Mouse (Mus musculus) cerebellum, postnatal 36 days (tissue): ENCODE measurements around the gene Vmn1r219.
"Not testable (repeated sequence)": the region's sequence is repeated elsewhere in the genome, so short reads cannot be mapped to it uniquely, and the experiment has no call there.

Source experiments
- DNase-seq, 2 experiments: peaks; one replicate each; pipeline ENCODE4 v3.0.0; 2021 to 2022; ENCODE audit warnings: mixed read lengths in 2 of 2

Gene Vmn1r219

DNA sequence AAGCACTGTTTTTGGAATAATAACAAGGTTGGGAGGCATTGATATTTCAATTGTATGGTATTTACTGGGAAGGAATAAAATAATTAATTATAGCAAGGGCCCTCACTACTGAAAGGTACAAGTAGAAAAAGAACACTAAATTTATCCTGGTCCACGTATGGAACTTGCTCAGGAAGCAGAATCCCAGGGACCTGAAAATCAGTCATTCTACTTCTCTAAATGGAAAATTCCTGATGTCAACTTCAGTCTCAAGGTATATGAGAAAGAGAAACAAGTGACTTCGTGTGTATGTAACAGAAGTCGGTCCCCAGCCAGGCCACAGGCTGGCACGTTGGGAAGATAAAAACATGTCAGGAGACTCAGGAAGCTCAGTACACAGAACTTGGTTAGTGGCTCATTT, at the start of gene Vmn1r219:
Vmn1r219 (plus strand) TSS at position 301 of the 400 bp plus-strand sequence.
- DNase-seq: no peak

DNA sequence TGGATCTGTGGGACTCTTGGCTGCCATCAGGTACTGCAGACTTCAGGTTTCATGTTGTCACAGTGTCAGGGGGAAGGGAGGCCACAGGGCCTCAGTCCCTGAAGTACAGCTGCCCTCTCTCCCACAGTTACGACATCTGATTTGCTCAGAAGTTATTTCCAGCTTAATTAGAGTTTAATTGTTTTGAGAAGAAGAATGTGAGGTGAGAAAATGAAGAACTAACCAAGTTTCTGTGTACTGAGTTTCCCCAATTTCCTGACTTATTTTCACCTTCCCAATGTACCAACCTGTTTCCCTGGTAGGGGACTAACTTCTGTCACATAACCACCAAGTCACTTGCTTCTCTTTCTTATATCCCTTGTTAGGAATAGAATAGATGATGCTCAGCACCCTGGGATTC, 41.0 kb upstream of the Vmn1r219 start, which contains the start of gene Vmn1r217:
Vmn1r217 (minus strand) TSS at position 101 of the 400 bp plus-strand sequence.
- DNase-seq: not testable (repeated sequence)

DNA sequence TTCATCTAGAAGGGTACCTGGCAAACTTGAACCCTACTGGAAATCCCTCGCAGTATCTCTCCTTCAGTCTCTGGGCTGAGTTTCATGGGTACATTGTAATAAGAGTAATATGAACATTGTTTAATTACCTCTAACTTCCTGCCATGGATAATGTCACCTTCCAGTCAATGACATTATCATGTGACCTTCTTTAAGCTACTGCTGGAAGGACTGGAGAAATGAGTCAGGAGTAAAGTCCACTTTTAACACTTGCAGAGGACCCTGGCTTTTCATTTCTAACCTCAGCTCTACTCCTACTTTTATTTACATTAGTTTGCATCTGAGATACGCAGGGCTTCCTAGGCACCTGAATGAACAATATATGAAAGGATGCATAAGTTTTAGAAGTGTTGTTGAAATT, 38.5 kb upstream of the Vmn1r219 start:
- DNase-seq: no peak

DNA sequence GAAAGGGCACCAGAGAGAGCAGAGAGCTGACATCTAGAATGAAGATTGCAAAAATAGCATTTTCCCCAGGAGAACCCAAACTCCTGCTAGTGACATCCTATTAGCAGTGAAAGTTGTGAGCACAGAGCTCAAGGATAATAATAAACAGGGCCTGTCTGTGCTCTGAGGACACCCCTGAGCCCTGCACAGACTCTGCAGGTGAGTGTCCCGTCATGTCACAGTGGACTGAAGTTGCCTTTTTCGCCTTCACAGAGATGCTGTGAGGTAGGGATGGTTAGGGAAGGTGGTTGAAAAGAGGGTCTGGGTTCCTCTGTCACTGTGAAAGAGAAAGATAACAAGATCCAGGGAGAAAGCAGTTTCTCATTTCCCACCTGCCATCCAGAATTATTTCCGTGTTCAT, 26.0 kb upstream of the Vmn1r219 start, which contains the start of gene Vmn1r218:
Vmn1r218 (plus strand) TSS at position 57 of the 400 bp plus-strand sequence.
- no peak for DNase-seq

DNA sequence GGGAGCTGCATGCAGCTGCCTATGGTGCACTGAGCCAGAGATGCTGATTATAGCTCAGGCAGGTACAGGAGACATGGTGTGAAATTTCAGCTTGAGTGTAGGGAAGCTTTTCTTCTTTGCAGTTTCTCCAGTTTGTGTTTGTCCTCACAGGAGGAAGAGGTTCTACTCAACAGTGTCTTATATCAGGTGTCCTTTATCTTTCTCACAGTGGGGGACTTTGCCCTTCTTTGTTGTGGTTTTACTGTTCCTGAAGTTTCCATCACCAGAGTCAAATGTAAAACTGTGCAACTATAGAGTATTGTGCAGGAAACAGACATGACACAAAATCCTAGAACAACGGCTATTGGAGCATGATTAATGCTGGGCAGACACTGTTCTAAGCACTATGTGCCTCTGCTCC, 25.6 kb upstream of the Vmn1r219 start:
- DNase-seq: no peak

DNA sequence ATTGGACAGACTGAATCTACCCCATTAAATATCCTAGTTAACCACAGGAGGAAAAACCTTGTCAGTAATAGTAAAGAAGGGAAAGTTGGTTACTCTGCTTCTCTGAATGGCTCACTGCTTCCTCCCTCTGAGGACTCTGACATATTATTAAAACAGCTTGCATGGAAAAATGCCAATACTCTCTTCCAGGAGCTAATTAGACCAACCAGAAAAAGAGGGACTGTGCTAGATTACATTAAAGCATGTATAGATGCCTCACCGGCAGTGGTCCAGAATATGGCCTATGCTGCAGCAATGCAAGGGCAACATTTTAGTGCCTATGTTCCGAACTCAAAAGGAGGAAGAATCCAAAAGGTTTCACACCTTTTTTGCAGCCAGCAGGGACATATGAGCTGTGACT, 20.2 kb upstream of the Vmn1r219 start:
- DNase-seq: no peak

DNA sequence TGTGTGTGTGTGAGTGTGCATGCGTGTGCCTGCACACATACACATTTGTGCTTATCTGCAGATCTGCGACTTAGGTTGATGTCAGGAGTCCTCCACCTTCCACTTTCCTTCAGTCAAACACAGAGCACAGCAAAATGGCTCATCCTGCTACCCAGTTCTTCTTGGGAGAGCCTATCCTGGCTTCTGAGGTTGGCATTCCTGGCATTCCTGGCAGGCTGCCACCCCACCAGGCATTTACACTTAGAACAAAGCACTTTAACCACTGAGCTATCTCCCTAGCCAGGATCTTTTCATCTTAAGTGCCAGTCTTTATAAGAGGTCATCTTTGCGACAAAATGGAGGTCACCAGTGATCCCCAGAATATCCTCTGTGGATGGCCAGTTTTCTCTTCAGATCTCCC, 1.3 kb upstream of the Vmn1r219 start:
- no peak for DNase-seq

DNA sequence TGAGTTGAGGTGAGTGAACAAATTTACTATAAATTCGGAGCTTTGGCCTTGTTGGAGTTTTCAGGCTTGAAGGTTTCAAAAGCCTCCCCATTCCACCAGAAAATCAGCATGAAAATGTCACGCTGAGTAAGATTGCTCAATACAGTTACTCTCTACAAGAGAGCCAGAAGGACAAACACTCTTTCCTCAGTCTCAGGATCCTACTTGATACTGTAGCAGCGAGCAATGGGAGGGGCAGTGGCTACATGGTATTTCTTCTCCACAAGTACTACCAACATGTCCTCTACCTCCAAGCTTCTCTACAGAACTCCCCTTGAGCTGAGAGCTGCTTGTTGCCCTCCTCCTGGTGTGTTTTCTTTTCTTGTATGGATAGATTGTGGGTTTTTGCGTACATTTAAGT, 7.4 kb downstream of the Vmn1r219 start:
- DNase-seq: not testable (repeated sequence)

DNA sequence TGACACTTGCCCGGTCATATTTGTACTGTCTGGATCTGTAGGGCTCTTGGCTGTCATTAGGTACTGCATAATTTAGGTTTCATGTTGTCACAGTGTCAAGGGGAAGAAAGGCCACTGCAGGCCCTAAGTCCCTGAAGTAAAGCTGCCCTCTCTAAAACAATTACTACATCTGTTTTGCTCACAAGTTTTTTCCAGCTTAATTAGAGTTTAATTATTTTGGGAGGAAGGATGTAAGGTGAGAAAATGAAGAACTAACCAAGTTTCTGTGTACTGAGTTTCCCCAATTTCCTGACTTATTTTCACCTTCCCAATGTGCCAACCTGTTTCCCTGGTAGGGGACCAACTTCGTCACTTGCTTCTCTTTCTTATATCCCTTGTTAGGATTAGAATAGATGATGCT, 28.8 kb downstream of the Vmn1r219 start, which contains the start of gene Vmn1r220:
Vmn1r220 (minus strand) TSS at position 101 of the 400 bp plus-strand sequence.
- DNase-seq: no peak

DNA sequence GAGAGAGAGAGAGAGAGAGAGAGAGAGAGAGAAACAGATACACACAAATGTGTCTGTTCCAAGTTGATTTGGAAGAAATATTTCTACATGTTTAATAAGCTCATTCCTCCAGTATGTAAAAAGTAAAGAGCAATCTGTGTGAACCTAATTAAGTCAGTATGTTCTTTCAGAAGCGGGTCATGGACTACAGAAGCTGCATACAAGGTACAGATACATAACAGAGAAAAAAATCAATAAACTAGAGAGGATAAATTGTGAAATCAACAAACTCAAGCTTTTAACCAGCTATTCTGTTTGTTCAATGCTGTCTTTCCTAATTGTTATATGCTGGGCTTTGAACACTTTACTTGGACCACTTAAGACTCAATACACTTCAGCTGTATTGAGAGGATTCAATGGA, 44.8 kb downstream of the Vmn1r219 start:
- DNase-seq: not testable (repeated sequence)

DNA sequence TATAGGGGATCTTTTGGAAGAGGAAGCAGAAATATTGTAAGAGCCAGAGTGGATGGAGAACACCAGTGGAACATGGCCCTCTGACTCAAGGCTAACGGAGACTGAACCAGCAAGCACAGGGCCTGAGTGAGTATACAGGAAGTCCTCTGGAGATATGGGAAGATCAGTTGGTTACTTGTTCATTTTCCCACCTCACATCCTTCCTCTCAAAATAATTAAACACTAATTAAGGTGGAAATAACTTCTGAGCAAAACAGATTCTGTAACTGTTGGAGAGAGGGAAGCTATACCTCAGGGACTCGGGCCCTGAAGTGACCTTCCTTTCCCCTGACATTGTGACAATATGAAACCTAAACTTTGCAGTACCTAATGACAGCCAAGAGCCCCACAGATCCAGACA, 54.7 kb downstream of the Vmn1r219 start, which contains the start of gene Vmn1r221:
Vmn1r221 (plus strand) TSS at position 301 of the 400 bp plus-strand sequence.
- DNase-seq: not testable (repeated sequence)
